Mouse (Mus musculus): ENCODE measurements around the gene Uba1y. TPM values are rescaled to one million over a fixed set of nuclear protein-coding genes. Genes with fewer than 3 reads are reported as not detected.
"Not testable (repeated sequence)": the region's sequence is repeated elsewhere in the genome, so short reads cannot be mapped to it uniquely, and the experiment has no call there.

Uba1y gene
- total RNA-seq (2021) = not detected

DNA sequence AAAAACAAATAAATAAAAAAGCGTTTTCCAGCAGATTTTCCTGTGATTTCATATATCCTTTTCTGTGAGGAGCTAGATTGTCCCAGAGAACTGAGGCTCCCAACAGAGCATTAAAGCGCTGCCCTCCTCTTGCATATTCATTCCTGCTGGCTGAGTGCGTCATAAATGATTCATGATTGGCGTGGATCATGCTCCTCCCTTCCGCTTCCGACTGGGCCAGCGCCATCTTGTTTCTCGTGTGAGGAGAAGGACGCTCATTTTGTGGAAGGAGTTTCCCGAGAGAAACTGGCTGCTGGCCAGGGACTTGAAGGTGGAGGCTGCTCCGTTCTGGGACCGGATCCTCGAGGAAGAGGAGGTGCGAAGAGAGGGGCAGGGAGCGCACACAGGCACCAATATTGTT lies at the start of gene Uba1y:
Gene Uba1y (plus strand): TSS at position 254 of the 400 bp plus-strand sequence.
- DNase-seq = no peak

DNA sequence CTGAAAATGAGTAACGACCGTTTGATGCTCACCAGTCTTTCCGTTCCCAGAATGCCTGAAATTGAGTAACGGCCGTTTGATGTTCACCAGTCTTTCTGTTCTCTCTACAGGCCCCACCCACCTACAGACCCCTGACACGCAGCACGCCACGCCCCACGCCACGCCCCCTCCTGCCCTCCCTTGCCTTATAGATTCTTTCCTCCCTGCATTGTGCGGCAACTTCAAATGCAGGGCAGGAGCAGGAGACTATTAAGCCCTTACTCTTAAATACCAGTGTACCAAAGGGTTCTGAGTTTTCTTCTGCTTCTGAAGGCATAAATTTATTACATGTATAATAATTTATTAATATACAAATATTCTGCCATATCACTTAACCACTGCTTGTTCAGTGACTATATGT lies 21.1 kb upstream of the Uba1y start, which contains the start of gene Zfy1:
Gene Zfy1 (minus strand): TSS at position 101 of the 400 bp plus-strand sequence.
- DNase-seq = not testable (repeated sequence)

DNA sequence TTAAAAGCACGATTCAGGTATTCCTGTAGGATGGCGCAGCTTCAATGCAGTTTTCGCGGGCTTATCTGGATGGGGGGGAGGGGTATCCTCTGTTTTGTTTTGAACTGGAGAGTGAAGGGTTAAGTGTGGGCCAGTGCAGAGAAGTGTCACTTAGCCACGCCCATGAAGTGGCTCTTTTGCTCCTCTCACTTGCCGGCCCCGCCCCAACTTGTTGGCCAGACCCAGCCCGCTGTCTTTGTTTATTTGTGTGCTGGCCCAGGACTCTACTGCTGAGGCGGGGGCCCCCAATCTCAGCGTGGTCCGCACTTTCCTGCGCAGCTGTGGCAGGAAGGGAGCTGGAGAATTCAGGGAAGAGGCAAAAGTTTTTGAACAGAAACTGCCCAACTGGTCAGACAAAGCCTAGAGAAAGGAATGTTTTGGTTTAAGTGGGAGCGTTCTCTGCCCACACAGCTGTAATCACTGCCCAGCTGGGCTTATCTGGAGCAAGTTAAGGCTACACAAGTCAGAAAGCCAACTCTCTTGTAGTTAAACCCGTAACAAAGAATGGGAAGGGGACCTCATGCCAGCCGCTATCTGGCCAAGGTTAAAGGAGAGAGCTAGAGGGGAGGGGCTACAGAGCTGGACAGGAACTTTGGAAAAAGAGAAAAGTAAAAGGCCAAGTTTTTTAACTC lies 9.3 kb upstream of the Uba1y start:
- DNase-seq = no peak

DNA sequence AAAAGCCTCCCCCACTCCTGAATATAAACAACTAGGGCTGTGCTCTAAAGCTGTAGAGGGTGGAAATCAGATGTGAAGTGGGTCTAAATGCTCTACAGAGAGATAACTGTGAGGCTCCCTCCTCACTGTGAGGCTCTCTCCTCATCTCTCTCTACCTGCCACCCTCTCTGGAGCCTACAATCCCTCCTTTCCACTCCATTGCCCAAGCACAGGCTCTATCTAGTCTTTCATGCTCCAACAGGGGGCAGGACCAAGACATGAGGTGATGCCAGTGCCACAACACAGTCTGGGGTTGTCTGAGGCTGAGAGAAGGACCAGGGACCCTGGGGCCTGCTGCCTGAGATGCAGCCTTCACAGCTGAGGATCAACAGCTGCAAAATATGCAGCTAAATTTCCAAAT lies 54.0 kb downstream of the Uba1y start:
- no peak for DNase-seq

DNA sequence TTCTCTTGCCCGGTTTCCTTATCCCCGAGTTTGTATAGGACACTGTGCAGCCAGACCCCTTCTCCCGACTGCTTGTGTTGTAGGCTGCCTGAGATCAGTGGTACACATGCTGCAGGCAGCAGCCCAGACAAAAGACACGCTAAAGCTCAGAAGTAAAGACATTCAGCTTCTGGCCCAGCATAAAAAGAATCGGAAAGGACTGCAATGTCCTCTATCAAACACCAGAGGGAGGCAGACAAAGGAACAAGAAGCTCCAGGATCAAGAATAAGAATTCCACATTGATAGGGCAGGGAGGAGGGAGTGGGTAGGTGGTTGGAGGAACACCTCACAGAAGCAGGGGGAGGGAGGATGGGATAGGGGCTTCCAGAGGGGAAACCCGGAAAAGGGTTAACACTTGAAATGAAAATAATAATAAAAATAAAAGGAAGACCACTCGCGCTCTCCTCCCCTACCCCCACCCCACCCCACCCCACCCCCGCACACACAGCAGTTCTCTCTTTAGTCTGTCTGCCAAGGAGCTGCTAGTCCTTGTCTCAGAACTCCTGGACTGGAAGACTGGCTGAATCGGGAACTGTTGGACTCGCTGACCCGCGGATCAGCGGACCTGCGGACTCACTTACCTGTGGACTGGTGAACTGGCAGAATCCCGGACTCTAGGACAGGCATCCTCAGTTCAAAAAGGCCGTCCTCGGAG lies 54.6 kb downstream of the Uba1y start:
- DNase-seq = no peak

Other genes with a start within 250 kb of the Uba1y start
- gene Zfy1, start 21.2 kb upstream of the Uba1y start, total RNA-seq (2021) = not detected
- 10 to 100 TPM in 1 of 2 experiments, not detected in 1; 15.4 TPM for gene Kdm5d, start 79.1 kb downstream of the Uba1y start, total RNA-seq (2021)
- gene Eif2s3y, start 191.9 kb downstream of the Uba1y start, total RNA-seq (2021) = 10 to 100 TPM in 1 of 2 experiments, not detected in 1; 85.5 TPM